Mouse (Mus musculus): ENCODE data around the gene Rgl2. TPM values are rescaled to one million over a fixed set of nuclear protein-coding genes. Genes with fewer than 3 reads are reported as not detected.
A peak's percentile ranks its signal among the peaks of the same experiment; 100 is the strongest.
"Not testable (repeated sequence)": the region's sequence is repeated elsewhere in the genome, so short reads cannot be mapped to it uniquely, and the experiment has no call there.

Gene Rgl2
- polyA plus RNA-seq, 1 experiment from 2014 or later = 27.2 TPM

DNA sequence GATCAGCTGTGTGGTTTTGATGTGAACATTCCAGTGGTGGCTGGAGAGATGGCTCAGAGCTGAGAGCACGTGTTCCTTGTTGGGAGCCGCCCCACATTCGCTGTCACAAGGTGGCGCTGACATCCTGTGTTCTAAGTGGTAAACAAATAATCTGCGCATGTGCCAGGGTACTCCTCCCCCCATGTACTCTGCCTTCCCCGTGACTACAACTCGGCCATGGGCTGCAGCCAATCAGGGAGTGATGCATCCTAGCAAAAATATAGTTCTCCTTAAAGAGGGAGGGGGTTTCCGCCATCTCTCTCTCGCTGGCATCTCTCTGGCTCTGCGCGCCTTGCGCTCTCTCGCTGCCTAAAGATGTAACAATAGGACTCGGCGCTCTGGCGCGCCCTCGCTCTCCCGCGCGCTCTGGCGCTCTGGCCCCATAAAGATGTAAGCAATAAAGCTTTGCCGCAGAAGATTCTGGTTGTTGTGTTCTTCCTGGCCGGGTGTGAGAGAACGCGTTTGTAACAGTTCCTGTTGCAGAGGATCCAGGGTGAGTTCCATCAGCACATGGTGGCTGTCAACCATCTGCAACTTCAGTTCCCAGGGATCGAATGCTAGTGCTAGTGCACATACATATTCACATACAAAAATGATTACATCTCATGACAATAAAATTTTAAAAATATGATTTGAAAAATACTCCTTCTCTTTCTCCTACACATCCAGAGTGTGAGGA is 52.0 kb downstream of the Rgl2 start:
- not testable (repeated sequence) for H3K4me1 ChIP-seq (ENCODE audit: control insufficient read depth, insufficient read depth, low read length); H3K36me3 ChIP-seq (ENCODE audit: control insufficient read depth, insufficient read depth, low read length); H3K9me3 ChIP-seq (replicated peaks; ENCODE audit: control insufficient read depth, low read length)
- H3K9ac ChIP-seq (ENCODE audit: low read length) = peak overlapping the region; percentile 55; the same call in 1 of the 2 replicates
- peak overlapping the region; percentile 48 for H3K4me2 ChIP-seq (ENCODE audit: low read length)
- peak overlapping the region; percentile 42 for H3K4me3 ChIP-seq (ENCODE audit: low read depth, low read length)
- DNase-seq (ENCODE audit: low spot score) = peak; percentile 99
- peak; percentile 97 for ATAC-seq
- peak overlapping the region; percentile 77 for H3K27ac ChIP-seq (ENCODE audit: low read depth, low read length)
- WGBS = under 1% methylated on average over 27 of the region's 27 CpGs
- peaks cover 26% of the 10 kb centered on the region for H3K27me3 ChIP-seq (replicated peaks; ENCODE audit: control insufficient read depth, insufficient read depth, low read length)

DNA sequence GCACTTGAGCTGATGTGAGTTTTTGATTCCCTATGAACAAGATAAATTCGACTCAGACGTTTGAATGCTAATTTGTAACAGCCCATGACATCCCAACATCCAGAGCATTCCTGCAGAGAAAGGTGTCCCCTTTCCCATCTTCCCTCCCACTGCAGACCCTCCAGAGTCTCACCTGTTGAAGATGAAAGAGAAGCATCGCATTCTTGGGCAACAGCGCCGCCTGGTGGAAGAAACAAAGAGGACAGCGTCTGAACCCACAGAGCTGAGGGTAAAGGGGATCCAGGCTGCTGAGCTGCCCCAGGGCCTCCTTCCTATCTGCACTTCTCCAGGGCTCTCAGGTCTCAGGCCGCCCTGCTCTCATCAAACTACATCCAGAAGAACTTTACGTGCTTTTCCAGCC is 52.8 kb downstream of the Rgl2 start:
- H3K27ac ChIP-seq (ENCODE audit: low read depth, low read length); H3K36me3 ChIP-seq (ENCODE audit: control insufficient read depth, insufficient read depth, low read length); ATAC-seq; H3K4me1 ChIP-seq (ENCODE audit: control insufficient read depth, insufficient read depth, low read length); H3K9me3 ChIP-seq (replicated peaks; ENCODE audit: control insufficient read depth, low read length); H3K9ac ChIP-seq (ENCODE audit: low read length): not testable (repeated sequence)
- DNase-seq (ENCODE audit: low spot score) = peak; percentile 68
- peaks cover 26% of the 10 kb centered on the region for H3K27me3 ChIP-seq (replicated peaks; ENCODE audit: control insufficient read depth, insufficient read depth, low read length)
- peak overlapping the region; percentile 48 for H3K4me2 ChIP-seq (ENCODE audit: low read length)
- H3K4me3 ChIP-seq (ENCODE audit: low read depth, low read length) = peak overlapping the region; percentile 42; the same call in 1 of the 2 replicates
- 7% methylated on average over 8 of the region's 8 CpGs for WGBS

Small RNAs within 50 kb of the gene (microRNA-seq; reads per million reads assigned to microRNA genes)
- not detected for gene Gm27740

Other genes with a start within 250 kb of the Rgl2 start
- gene Hnrnpm, start 242.7 kb upstream of the Rgl2 start, polyA plus RNA-seq (2014; fragmentation: Nextera tagmentation; extraction: Ambion mirVana) = 242 and 246 TPM in 2 replicates
- 63.9 TPM in 2 replicates for gene March2, start 210.9 kb upstream of the Rgl2 start, polyA plus RNA-seq (2014; fragmentation: Nextera tagmentation; extraction: Ambion mirVana)
- 340 and 341 TPM in 2 replicates for gene Rab11b, start 169.0 kb upstream of the Rgl2 start, polyA plus RNA-seq (2014; fragmentation: Nextera tagmentation; extraction: Ambion mirVana)
- 15.2 and 15.8 TPM in 2 replicates for gene Angptl4, start 147.7 kb upstream of the Rgl2 start, polyA plus RNA-seq (2014; fragmentation: Nextera tagmentation; extraction: Ambion mirVana)
- 35.6 and 37.2 TPM in 2 replicates for gene Kank3, start 119.0 kb upstream of the Rgl2 start, polyA plus RNA-seq (2014; fragmentation: Nextera tagmentation; extraction: Ambion mirVana)
- gene Rps28, start 105.0 kb upstream of the Rgl2 start, polyA plus RNA-seq (2014; fragmentation: Nextera tagmentation; extraction: Ambion mirVana) = 624 and 885 TPM in 2 replicates
- gene Ndufa7, start 105.0 kb upstream of the Rgl2 start, polyA plus RNA-seq (2014; fragmentation: Nextera tagmentation; extraction: Ambion mirVana) = 461 and 608 TPM in 2 replicates
- gene Cd320, start 86.5 kb upstream of the Rgl2 start, polyA plus RNA-seq (2014; fragmentation: Nextera tagmentation; extraction: Ambion mirVana) = 66.8 and 86.0 TPM in 2 replicates
- gene Gm7029, start 55.7 kb upstream of the Rgl2 start, polyA plus RNA-seq (2014; fragmentation: Nextera tagmentation; extraction: Ambion mirVana) = not detected in 2 replicates
- 3.8 and 4.6 TPM in 2 replicates for gene Kifc1, start 38.9 kb upstream of the Rgl2 start, polyA plus RNA-seq (2014; fragmentation: Nextera tagmentation; extraction: Ambion mirVana)
- gene Platr17, start 24.4 kb upstream of the Rgl2 start, polyA plus RNA-seq (2014; fragmentation: Nextera tagmentation; extraction: Ambion mirVana) = 0.28 TPM in 1 of 2 replicates, not detected in the other
- 43.3 and 48.0 TPM in 2 replicates for gene Daxx, start 20.1 kb upstream of the Rgl2 start, polyA plus RNA-seq (2014; fragmentation: Nextera tagmentation; extraction: Ambion mirVana)
- 14.1 and 17.7 TPM in 2 replicates for gene Tapbp, start 13.6 kb upstream of the Rgl2 start, polyA plus RNA-seq (2014; fragmentation: Nextera tagmentation; extraction: Ambion mirVana)
- 12.3 and 12.6 TPM in 2 replicates for gene Zbtb22, start 13.6 kb upstream of the Rgl2 start, polyA plus RNA-seq (2014; fragmentation: Nextera tagmentation; extraction: Ambion mirVana)
- 185 and 192 TPM in 2 replicates for gene Pfdn6, start 10.8 kb downstream of the Rgl2 start, polyA plus RNA-seq (2014; fragmentation: Nextera tagmentation; extraction: Ambion mirVana)
- gene Wdr46, start 11.1 kb downstream of the Rgl2 start, polyA plus RNA-seq (2014; fragmentation: Nextera tagmentation; extraction: Ambion mirVana) = 10.5 and 14.6 TPM in 2 replicates
- 6.0 and 6.7 TPM in 2 replicates for gene B3galt4, start 21.9 kb downstream of the Rgl2 start, polyA plus RNA-seq (2014; fragmentation: Nextera tagmentation; extraction: Ambion mirVana)
- gene Vps52, start 26.3 kb downstream of the Rgl2 start, polyA plus RNA-seq (2014; fragmentation: Nextera tagmentation; extraction: Ambion mirVana) = 41.6 and 50.4 TPM in 2 replicates
- gene Rps18, start 26.5 kb downstream of the Rgl2 start, polyA plus RNA-seq (2014; fragmentation: Nextera tagmentation; extraction: Ambion mirVana) = 1,022 and 1,419 TPM in 2 replicates
- gene H2-K1, start 70.8 kb downstream of the Rgl2 start, polyA plus RNA-seq (2014; fragmentation: Nextera tagmentation; extraction: Ambion mirVana) = 11.6 and 14.2 TPM in 2 replicates
- gene Ring1, start 95.1 kb downstream of the Rgl2 start, polyA plus RNA-seq (2014; fragmentation: Nextera tagmentation; extraction: Ambion mirVana) = 6.7 and 7.4 TPM in 2 replicates
- gene H2-Ke6, start 98.5 kb downstream of the Rgl2 start, polyA plus RNA-seq (2014; fragmentation: Nextera tagmentation; extraction: Ambion mirVana) = 60.2 and 75.4 TPM in 2 replicates
- 78.3 and 84.1 TPM in 2 replicates for gene Slc39a7, start 102.1 kb downstream of the Rgl2 start, polyA plus RNA-seq (2014; fragmentation: Nextera tagmentation; extraction: Ambion mirVana)
- gene Rxrb, start 102.3 kb downstream of the Rgl2 start, polyA plus RNA-seq (2014; fragmentation: Nextera tagmentation; extraction: Ambion mirVana) = 21.4 and 27.7 TPM in 2 replicates
- gene Col11a2, start 109.9 kb downstream of the Rgl2 start, polyA plus RNA-seq (2014; fragmentation: Nextera tagmentation; extraction: Ambion mirVana) = 0.95 and 1.6 TPM in 2 replicates
- gene H2-Oa, start 162.8 kb downstream of the Rgl2 start, polyA plus RNA-seq (2014; fragmentation: Nextera tagmentation; extraction: Ambion mirVana) = 0.22 TPM in 1 of 2 replicates, not detected in the other
- gene H2-DMa, start 190.0 kb downstream of the Rgl2 start, polyA plus RNA-seq (2014; fragmentation: Nextera tagmentation; extraction: Ambion mirVana) = 11.0 and 11.6 TPM in 2 replicates
- 118 and 137 TPM in 2 replicates for gene Brd2, start 193.1 kb downstream of the Rgl2 start, polyA plus RNA-seq (2014; fragmentation: Nextera tagmentation; extraction: Ambion mirVana)
- 0.18 and 0.36 TPM in 2 replicates for gene H2-DMb2, start 213.8 kb downstream of the Rgl2 start, polyA plus RNA-seq (2014; fragmentation: Nextera tagmentation; extraction: Ambion mirVana)
- 0.66 and 1.2 TPM in 2 replicates for gene H2-DMb1, start 223.5 kb downstream of the Rgl2 start, polyA plus RNA-seq (2014; fragmentation: Nextera tagmentation; extraction: Ambion mirVana)

All from forebrain, embryonic 14.5 days (tissue).